Mouse (Mus musculus) heart, postnatal 36 days (tissue): Measurements from ENCODE around the gene Tsg101. TPM values are rescaled to one million over a fixed set of nuclear protein-coding genes. Genes with fewer than 3 reads are reported as not detected.
"Not testable (repeated sequence)": the region's sequence is repeated elsewhere in the genome, so short reads cannot be mapped to it uniquely, and the experiment has no call there.

ENCODE experiments used
- DNase-seq, 2 experiments: peaks; one replicate each; pipeline ENCODE4 v3.0.0; 2021 to 2022
- intact Hi-C: fragments of 180-260 bp; cut with DNase I; formaldehyde crosslinking; loops from one replicate; pipeline ENCODE4 v1.15.1; 2025
- total RNA-seq, 2 experiments: library from RNA; stranded (reverse); gene quantifications; 2 replicates each; pipeline ENCODE4 v1.2.3; 2021

Gene Tsg101
- total RNA-seq, result 10 to 100 TPM; 60.5 to 61.6 TPM

DNA sequence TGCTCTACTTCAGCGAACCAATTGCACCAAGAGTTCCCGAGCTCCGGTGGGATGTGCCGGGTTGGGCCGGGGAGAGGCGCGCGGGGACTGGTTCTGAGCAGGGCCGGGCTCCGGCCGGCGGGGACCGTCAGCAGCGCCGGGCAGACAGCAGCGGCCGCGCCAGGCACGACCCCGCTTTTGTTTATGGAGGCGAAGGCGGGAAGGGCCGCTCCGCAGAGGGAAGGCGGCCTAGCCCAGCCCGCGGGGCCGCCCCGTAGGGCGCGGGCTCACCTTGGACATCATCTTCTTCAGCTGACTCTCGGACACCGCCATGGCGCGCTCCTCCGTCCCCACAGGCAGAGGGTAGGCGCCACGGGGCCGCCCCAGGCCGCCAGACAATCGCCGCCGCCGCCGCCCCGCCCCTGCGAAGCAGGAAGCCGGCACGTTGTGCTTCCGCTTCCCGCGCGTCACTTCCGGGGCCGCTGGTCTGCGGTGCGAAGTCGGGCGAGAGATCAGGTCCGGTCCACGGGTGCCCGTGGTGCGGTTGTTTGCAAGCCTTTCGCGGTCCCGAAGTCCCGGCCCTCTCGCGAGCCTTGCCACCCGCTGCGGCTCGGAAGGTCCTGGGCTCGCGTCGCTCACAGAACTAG is at the start of gene Tsg101:
Tsg101 (minus strand) TSS at position 419 of the 626 bp plus-strand sequence.
- intact Hi-C loops, result loop anchor here (2.0 to 10.0 kb wide), 6 partner anchors 37 to 1055 kb away; partner anchors contain the start of genes Gtf2h1 and Hps5

DNA sequence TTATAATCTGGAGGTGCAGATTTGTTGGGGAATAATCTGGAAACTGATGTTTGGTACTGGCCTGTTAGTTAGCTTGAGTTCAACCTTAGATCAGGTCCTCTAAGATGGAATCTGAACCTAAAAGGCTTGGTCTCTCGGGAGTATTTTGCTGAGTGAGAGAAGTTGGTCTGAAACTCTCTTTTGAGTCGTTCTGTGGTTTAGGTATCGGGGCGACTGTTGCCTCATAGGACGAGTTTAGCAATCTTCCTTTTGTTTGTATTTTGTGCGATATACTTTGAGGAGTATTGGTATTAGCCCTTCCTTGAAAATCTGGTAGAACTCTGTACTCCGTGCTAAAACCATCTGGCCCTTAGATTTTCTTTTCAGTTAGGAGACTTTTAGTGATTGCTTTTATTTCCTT is 44.3 kb upstream of the Tsg101 start:
- DNase-seq, result no peak
- intact Hi-C loops, result no loop called here

More for the DNA sequence above, at the start of gene Tsg101:
- peak; percentile 93 to 95 for DNase-seq

- intact Hi-C loops, result loop anchor here (1.0 kb wide), 3 partner anchors 52 to 188 kb away; no protein-coding TSS in a partner anchor
- DNase-seq, result peak; percentile 65 to 70
Observed at GRCm38 (mm10) chr7:46962806-46963618, 43.2 kb upstream of the Tsg101 start.

DNA sequence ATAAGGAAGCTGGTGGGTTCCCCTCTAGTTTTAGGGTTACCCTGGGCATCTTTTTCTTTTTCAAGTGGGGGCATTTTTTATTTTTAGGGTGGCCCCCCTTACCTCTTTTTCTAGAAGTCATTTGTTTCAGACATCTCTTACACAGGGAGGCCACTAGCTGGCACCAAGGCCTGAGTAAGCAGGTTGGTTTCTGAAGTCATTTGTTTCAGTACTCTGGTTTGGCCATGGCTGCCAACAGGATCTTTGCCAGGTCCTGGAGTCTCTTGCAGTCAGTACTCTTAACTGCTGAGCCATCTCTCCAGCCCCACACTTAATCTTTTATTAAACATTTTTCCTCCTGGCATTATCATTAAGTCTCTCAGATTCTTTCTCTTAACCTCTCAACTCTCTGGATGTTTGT is 42.4 kb upstream of the Tsg101 start:
- intact Hi-C loops, result no loop called here
- DNase-seq, result no peak

GRCm38 (mm10) chr7:46960991-46961390 is 41.2 kb upstream of the Tsg101 start:
- intact Hi-C loops, result no loop called here
- DNase-seq, result no peak

DNA sequence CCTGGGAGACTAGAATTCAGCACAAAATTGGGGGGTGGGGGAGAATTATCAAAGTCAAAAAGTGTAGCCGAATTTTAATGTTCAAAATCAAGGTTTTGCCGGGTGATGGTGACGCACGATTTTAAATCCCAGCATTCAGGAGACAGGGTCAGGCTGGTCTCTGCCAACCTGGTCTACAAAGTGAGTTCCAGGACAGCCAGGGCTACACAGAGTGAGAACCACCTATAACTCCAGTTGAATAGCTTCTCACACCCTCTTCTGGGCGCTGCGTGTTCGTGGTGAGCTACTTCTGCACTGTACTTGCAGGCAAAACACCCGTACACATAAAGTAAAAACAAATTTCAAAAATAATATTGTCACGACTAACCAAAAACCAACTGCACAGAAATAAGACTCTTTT is 39.1 kb upstream of the Tsg101 start:
- DNase-seq, result no peak

DNA sequence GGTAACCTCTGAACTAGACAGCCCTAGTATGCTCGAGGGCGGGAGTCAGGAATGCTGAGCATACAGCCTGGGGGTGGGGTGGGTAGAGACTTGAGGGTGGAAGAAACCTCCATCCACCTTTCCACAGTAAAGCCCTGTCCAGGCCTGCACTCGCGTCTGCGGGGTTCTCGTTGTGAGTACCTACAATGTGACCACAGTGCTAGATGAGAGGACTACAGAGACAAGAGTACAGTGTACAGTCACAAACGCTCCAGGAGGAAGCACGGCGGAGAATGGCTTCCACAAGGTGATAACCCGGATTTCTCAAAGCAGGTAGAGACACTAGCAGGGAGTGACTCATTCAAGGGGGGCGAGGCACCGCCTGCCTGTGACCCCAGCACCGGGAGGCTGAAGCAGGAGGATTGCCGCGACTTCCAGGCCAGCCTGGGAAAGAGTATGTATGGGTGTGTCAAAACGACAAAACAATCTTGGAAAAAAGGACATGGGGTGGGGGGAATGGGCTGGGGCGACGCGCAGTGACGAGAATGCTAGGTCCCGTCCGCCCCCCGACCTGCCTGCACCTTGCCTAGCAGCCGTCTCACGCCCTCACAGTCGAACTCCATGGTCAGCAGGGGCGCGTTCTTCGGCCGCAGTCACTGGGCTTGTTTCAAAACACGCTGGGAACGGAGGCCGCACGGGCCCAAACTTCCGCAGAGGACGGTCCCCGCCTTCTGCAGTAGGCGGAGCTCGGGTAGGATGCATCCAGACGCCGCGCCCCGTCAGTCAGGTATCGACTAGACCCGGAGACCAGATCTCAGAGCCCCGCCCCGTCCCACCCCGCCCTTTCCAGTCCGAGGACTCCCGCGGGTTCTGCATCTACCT is 38.3 kb upstream of the Tsg101 start, which contains the start of gene Uevld:
Uevld (minus strand) TSS at position 697 of the 861 bp plus-strand sequence.
- intact Hi-C loops, result loop anchor here (2.0 kb wide), 1 partner anchor 37 kb away; no protein-coding TSS in a partner anchor
- peak; percentile 91 to 97 for DNase-seq

More for the DNA sequence above, 39.1 kb upstream of the Tsg101 start:
- intact Hi-C loops, result no loop called here

- no peak for DNase-seq
- intact Hi-C loops, result loop anchor here (2.0 kb wide), 1 partner anchor 215 kb away; no protein-coding TSS in a partner anchor
Observed at GRCm38 (mm10) chr7:46935847-46936246, 16.1 kb upstream of the Tsg101 start.

DNA sequence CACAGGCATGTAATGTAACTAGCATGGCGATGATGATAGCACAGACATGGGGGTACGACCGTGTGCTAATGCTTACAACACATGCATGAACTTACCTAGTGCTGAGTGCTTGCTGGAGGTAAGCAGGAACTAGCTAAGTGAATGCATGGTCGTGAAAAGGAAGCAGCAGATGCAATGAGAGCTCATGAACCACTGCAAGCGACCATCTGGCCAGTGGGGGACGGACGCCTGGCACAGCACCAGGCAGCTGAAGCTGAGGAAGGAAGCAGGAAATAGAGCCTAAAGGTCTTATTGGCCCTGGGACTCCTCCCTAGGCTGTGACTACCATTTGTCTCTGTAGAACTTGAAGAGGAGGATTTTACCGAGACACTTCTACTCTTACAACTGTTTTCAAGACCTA is 15.0 kb upstream of the Tsg101 start:
- intact Hi-C loops, result loop anchor here (2.0 kb wide), 1 partner anchor 216 kb away; no protein-coding TSS in a partner anchor
- no peak for DNase-seq

DNA sequence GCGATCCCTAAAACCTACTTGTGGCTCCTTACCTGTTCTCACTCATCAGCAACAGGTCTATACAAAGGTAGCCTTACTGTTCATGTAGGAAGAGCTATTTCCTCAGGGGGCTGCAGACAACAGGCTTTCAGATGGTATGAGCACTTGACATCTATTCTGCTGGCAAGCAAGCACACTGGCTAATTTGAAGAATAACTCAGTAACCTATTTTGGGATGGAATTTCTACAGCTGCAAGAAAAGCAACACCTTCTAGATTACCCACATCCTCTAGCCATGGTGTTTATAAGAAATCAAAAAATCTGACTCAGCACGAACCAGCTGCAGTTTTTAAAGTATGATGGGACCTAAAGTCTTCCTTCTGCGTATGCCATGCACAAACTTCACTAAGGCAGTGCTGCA is 11.6 kb upstream of the Tsg101 start:
- DNase-seq, result no peak
- intact Hi-C loops, result no loop called here

- intact Hi-C loops, result loop anchor here (10.0 kb wide), 1 partner anchor 1063 kb away; no protein-coding TSS in a partner anchor
- no peak for DNase-seq
Observed at GRCm38 (mm10) chr7:46928291-46928690, 8.5 kb upstream of the Tsg101 start.

DNA sequence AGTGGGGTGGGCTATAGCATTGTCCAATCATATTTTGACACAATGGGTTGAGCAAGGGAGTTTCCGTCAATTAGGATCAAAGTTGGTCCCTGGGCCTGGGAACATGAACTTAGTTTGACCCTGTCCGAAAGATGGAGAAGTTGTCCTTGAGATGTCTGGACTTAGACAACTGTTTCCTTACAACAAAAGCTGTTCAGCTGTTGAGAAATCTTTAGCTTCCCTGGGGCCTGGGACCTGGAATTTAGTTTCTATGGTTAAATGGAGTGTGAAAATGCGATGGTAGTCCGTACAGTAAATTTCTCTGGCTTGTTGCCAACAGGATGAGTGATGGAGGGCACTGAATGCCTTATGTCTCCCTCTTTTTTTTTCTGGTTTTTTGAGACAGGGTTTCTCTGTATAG is 2.3 kb upstream of the Tsg101 start:
- no peak for DNase-seq
- intact Hi-C loops, result loop anchor here (10.0 kb wide), 1 partner anchor 1057 kb away; no protein-coding TSS in a partner anchor

GRCm38 (mm10) chr7:46918678-46919371 is 944 bp downstream of the Tsg101 start:
- no peak for DNase-seq
- intact Hi-C loops, result loop anchor here (5.0 to 10.0 kb wide), 4 partner anchors 72 to 214 kb away; partner anchors contain the start of genes Gtf2h1 and Hps5

GRCm38 (mm10) chr7:46916376-46916775 is 3.4 kb downstream of the Tsg101 start:
- intact Hi-C loops, result loop anchor here (5.0 to 10.0 kb wide), 4 partner anchors 69 to 212 kb away; partner anchors contain the start of genes Gtf2h1 and Hps5

DNA sequence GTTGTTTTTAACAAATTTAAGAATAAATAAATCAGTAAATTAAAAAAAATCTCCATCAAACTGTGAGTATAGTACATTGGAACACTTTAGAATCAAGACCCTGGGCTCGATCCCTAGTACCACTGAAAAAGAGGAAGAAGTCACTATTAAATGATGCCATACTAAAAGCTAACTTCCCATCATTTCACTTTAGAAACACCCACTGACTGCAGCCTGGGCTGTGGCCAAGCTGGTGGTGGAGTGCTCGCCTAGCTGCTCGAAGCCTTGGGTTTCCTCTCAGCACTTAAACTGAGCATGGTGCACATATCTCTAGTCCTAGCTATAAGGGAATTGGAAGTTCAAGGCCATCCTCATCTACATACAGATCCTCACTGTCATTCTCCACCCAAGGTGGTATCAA is 8.5 kb downstream of the Tsg101 start:
- intact Hi-C loops, result loop anchor here (10.0 kb wide), 1 partner anchor 206 kb away; no protein-coding TSS in a partner anchor
- no peak for DNase-seq

More at GRCm38 (mm10) chr7:46916376-46916775, 3.4 kb downstream of the Tsg101 start:
- DNase-seq, result no peak

DNA sequence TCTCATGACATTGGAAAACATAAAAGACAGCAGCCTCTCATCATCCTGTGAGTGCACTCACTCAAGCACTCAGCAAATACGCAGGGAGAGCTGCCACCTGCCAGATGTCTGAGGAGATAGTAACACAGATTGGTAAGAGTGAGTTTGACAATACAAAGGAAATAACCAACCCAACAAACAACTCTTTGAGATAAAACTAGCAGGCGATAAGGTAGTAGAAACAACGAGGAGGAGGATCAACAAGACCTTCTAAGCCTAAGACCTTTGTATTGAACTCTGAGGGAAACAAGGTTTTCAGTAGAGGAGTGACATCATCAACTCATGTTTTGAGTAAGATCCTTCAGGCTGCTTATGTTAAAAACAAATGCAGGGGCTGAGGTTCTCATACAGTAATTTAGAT is 20.4 kb downstream of the Tsg101 start:
- intact Hi-C loops, result no loop called here
- DNase-seq, result no peak

DNA sequence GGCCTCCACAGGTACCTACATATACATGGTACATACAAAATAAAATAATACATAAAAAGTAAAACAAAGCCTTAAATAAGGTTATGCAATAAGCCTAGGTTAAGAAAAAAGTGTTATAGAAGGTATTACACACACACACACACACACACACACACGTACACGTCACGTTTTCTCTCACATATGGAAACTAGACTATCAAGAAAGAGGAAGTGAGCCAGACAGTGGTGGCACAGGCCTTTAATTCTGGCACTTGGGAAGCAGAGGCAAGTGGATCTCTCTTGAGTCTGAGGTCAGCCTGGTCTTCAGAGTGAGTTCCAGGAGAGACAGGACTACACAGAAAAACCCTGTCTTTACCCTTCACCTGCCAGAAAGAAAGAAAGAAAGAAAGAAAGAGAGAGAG is 24.3 kb downstream of the Tsg101 start:
- intact Hi-C loops, result no loop called here
- no peak for DNase-seq

GRCm38 (mm10) chr7:46883304-46883703 is 36.5 kb downstream of the Tsg101 start:
- intact Hi-C loops, result no loop called here
- DNase-seq, result no peak

- intact Hi-C loops, DNase-seq: not testable (repeated sequence)
Observed at GRCm38 (mm10) chr7:46881941-46882340, 37.8 kb downstream of the Tsg101 start.
